Mouse (Mus musculus) midbrain, embryonic 15.5 days (tissue): Measurements from ENCODE around the gene Bnc2. TPM values are rescaled to one million over a fixed set of nuclear protein-coding genes. Genes with fewer than 3 reads are reported as not detected.

Experiments used
- ATAC-seq: fragments of 200-750 bp; cut with Nextera tagmentation; replicated peaks from 2 replicates; pipeline ENCODE4 v1.8.0; 2017; ENCODE audit warnings: moderate TSS enrichment
- H3K27ac ChIP-seq: fragments of 300-500 bp; sonication (generic); 2 replicates; pipeline ENCODE4 v1.5.1; 2015; ENCODE audit warnings: mild to moderate bottlenecking, inconsistent platforms
- H3K27me3 ChIP-seq: fragments of 300-500 bp; sonication (generic); replicated peaks from 2 replicates; pipeline ENCODE4 v1.6.1; 2015; ENCODE audit warnings: inconsistent platforms
- H3K36me3 ChIP-seq: fragments of 300-500 bp; sonication (generic); replicated peaks from 2 replicates; pipeline ENCODE4 v1.6.1; 2015; ENCODE audit warnings: inconsistent platforms
- H3K4me1 ChIP-seq: fragments of 300-500 bp; sonication (generic); 2 replicates; pipeline ENCODE4 v1.6.1; 2015; ENCODE audit warnings: inconsistent platforms
- H3K4me2 ChIP-seq: fragments of 300-500 bp; sonication (generic); 2 replicates; pipeline ENCODE4 v1.6.1; 2015; ENCODE audit warnings: inconsistent platforms, mild to moderate bottlenecking, moderate library complexity
- H3K4me3 ChIP-seq: fragments of 300-500 bp; sonication (generic); 2 replicates; pipeline ENCODE4 v1.5.1; 2015; ENCODE audit warnings: mild to moderate bottlenecking, inconsistent platforms
- H3K9ac ChIP-seq: fragments of 300-500 bp; sonication (generic); 2 replicates; pipeline ENCODE4 v1.6.1; 2015; ENCODE audit warnings: mild to moderate bottlenecking, inconsistent platforms
- H3K9me3 ChIP-seq: fragments of 300-500 bp; sonication (generic); 2 replicates; pipeline ENCODE4 v1.6.1; 2016; ENCODE audit warnings: inconsistent platforms
- WGBS: fragments of 180-500 bp; shearing (Covaris S2); methylation state at CpG from one replicate; pipeline ENCODE4 v1.1.7; 2015; ENCODE audit warnings: mixed read lengths; 5-methylcytosine and 5-hydroxymethylcytosine counted together
- polyA plus RNA-seq: library from polyadenylated mRNA; unstranded; fragments of >200 nt; fragmentation: Nextera tagmentation; extraction: Ambion mirVana; gene quantifications from 2 replicates; pipeline ENCODE4 v1.2.1, GENCODE M21; 2015

Bnc2 gene
- polyA plus RNA-seq, 1 experiment from 2014 or later: 35.7 TPM

GRCm38 (mm10) chr4:84623312-84623711, 51.8 kb downstream of the Bnc2 start:
- no peak overlapping the region for H3K27ac ChIP-seq
- no peak for ATAC-seq
- H3K4me1 ChIP-seq: no peaks in the 10 kb centered on the region
- no peak overlapping the region for H3K9ac ChIP-seq
- no peaks in the 10 kb centered on the region for H3K27me3 ChIP-seq
- WGBS: 46% methylated on average over 5 of the region's 5 CpGs
- H3K36me3 ChIP-seq: no peaks in the 10 kb centered on the region
- H3K4me3 ChIP-seq: no peak overlapping the region
- H3K4me2 ChIP-seq: no peak overlapping the region
- H3K9me3 ChIP-seq: no peaks in the 10 kb centered on the region

- H3K4me2 ChIP-seq: no peak overlapping the region
- H3K36me3 ChIP-seq: no peaks in the 10 kb centered on the region
- H3K27ac ChIP-seq: no peak overlapping the region
- WGBS: 93% methylated on average over 3 of the region's 3 CpGs
- no peaks in the 10 kb centered on the region for H3K9me3 ChIP-seq
- no peaks in the 10 kb centered on the region for H3K4me1 ChIP-seq
- H3K9ac ChIP-seq: no peak overlapping the region
- H3K27me3 ChIP-seq: no peaks in the 10 kb centered on the region
- no peak for ATAC-seq
- no peak overlapping the region for H3K4me3 ChIP-seq
Observed at GRCm38 (mm10) chr4:84621785-84622184, 53.3 kb downstream of the Bnc2 start.

- Histone ChIP-seq H3K36me3 (no peaks in the 10 kb centered on the region), H3K27me3 (no peaks in the 10 kb centered on the region), H3K4me3 (no peak overlapping the region), H3K9ac (no peak overlapping the region), H3K9me3 (no peaks in the 10 kb centered on the region), H3K4me1 (no peaks in the 10 kb centered on the region), H3K4me2 (no peak overlapping the region), H3K27ac (no peak overlapping the region)
- ATAC-seq: no peak
- WGBS: 90% methylated on average over 4 of the region's 4 CpGs
Observed at GRCm38 (mm10) chr4:84609861-84610260, 65.2 kb downstream of the Bnc2 start.

GRCm38 (mm10) chr4:84604461-84604860, 70.6 kb downstream of the Bnc2 start:
- no peaks in the 10 kb centered on the region for H3K9me3 ChIP-seq
- no peak overlapping the region for H3K4me2 ChIP-seq
- H3K4me1 ChIP-seq: no peaks in the 10 kb centered on the region
- no peaks in the 10 kb centered on the region for H3K27me3 ChIP-seq
- 83% methylated on average over 1 of the region's 1 CpGs for WGBS
- H3K36me3 ChIP-seq: no peaks in the 10 kb centered on the region
- no peak for ATAC-seq
- no peak overlapping the region for H3K9ac ChIP-seq
- no peak overlapping the region for H3K4me3 ChIP-seq
- H3K27ac ChIP-seq: no peak overlapping the region

- Histone ChIP-seq H3K36me3 (no peaks in the 10 kb centered on the region), H3K4me1 (no peaks in the 10 kb centered on the region), H3K27me3 (no peaks in the 10 kb centered on the region), H3K4me2 (no peak overlapping the region), H3K27ac (no peak overlapping the region), H3K9me3 (no peaks in the 10 kb centered on the region), H3K9ac (no peak overlapping the region), H3K4me3 (no peak overlapping the region)
- ATAC-seq: no peak
- WGBS: 59% methylated on average over 6 of the region's 6 CpGs
Observed at GRCm38 (mm10) chr4:84580260-84580952, 94.7 kb downstream of the Bnc2 start.

GRCm38 (mm10) chr4:84578296-84578695, 96.8 kb downstream of the Bnc2 start:
- H3K4me2 ChIP-seq: no peak overlapping the region
- ATAC-seq: no peak
- WGBS: 93% methylated on average over 1 of the region's 1 CpGs

GRCm38 (mm10) chr4:84566123-84566522, 109.0 kb downstream of the Bnc2 start:
- Histone ChIP-seq H3K4me2 (no peak overlapping the region), H3K4me1 (no peaks in the 10 kb centered on the region), H3K27me3 (no peaks in the 10 kb centered on the region), H3K36me3 (no peaks in the 10 kb centered on the region), H3K4me3 (no peak overlapping the region), H3K9ac (no peak overlapping the region), H3K9me3 (no peaks in the 10 kb centered on the region), H3K27ac (no peak overlapping the region)
- ATAC-seq: no peak
- WGBS: 62% methylated on average over 8 of the region's 8 CpGs

More at GRCm38 (mm10) chr4:84578296-84578695, 96.8 kb downstream of the Bnc2 start:
- Histone ChIP-seq H3K4me1 (no peaks in the 10 kb centered on the region), H3K27ac (no peak overlapping the region), H3K9me3 (no peaks in the 10 kb centered on the region), H3K9ac (no peak overlapping the region), H3K36me3 (no peaks in the 10 kb centered on the region), H3K4me3 (no peak overlapping the region), H3K27me3 (no peaks in the 10 kb centered on the region)

GRCm38 (mm10) chr4:84545204-84545871, 129.7 kb downstream of the Bnc2 start:
- peak; percentile 83 for ATAC-seq
- H3K9ac ChIP-seq: peak overlapping the region; percentile 33
- peak overlapping the region; percentile 48 for H3K4me3 ChIP-seq
- H3K27me3 ChIP-seq: peaks cover 23% of the 10 kb centered on the region
- H3K27ac ChIP-seq: peak overlapping the region; percentile 73
- peak overlapping the region; percentile 90 for H3K4me2 ChIP-seq
- no peaks in the 10 kb centered on the region for H3K9me3 ChIP-seq
- WGBS: under 1% methylated on average over 61 of the region's 62 CpGs
- no peaks in the 10 kb centered on the region for H3K36me3 ChIP-seq
- H3K4me1 ChIP-seq: peaks cover 20% of the 10 kb centered on the region

- WGBS: 35% methylated on average over 2 of the region's 2 CpGs
- no peak for ATAC-seq
- peaks cover 20% of the 10 kb centered on the region for H3K4me1 ChIP-seq
- no peaks in the 10 kb centered on the region for H3K9me3 ChIP-seq
- H3K36me3 ChIP-seq: no peaks in the 10 kb centered on the region
- H3K4me3 ChIP-seq: peak overlapping the region; percentile 48
- peaks cover 27% of the 10 kb centered on the region for H3K27me3 ChIP-seq
- H3K9ac ChIP-seq: no peak overlapping the region
- peak overlapping the region; percentile 90 for H3K4me2 ChIP-seq
- H3K27ac ChIP-seq: 0 out of 2 replicates have a peak overlapping the region, but pooled peaks have one; percentile 11
Observed at GRCm38 (mm10) chr4:84544646-84545045, 130.4 kb downstream of the Bnc2 start.

GRCm38 (mm10) chr4:84540531-84540930, 134.5 kb downstream of the Bnc2 start:
- Histone ChIP-seq H3K4me3 (no peak overlapping the region), H3K4me2 (no peak overlapping the region), H3K4me1 (peaks cover 4% of the 10 kb centered on the region; the same call in 1 of the 2 replicates), H3K9ac (no peak overlapping the region), H3K36me3 (no peaks in the 10 kb centered on the region), H3K9me3 (no peaks in the 10 kb centered on the region), H3K27ac (no peak overlapping the region), H3K27me3 (peaks cover 20% of the 10 kb centered on the region)
- WGBS: 77% methylated on average over 6 of the region's 6 CpGs
- no peak for ATAC-seq

- Histone ChIP-seq H3K27ac (no peak overlapping the region), H3K36me3 (no peaks in the 10 kb centered on the region), H3K9ac (no peak overlapping the region), H3K4me3 (no peak overlapping the region), H3K4me1 (no peaks in the 10 kb centered on the region), H3K4me2 (no peak overlapping the region), H3K27me3 (peaks cover 15% of the 10 kb centered on the region), H3K9me3 (no peaks in the 10 kb centered on the region)
- WGBS: 85% methylated on average over 8 of the region's 8 CpGs
- no peak for ATAC-seq
Observed at GRCm38 (mm10) chr4:84539396-84539795, 135.7 kb downstream of the Bnc2 start.

- Histone ChIP-seq H3K9me3 (no peaks in the 10 kb centered on the region), H3K4me1 (peaks cover 17% of the 10 kb centered on the region), H3K27ac (no peak overlapping the region), H3K36me3 (no peaks in the 10 kb centered on the region), H3K4me2 (no peak overlapping the region), H3K27me3 (no peaks in the 10 kb centered on the region), H3K4me3 (no peak overlapping the region), H3K9ac (no peak overlapping the region)
- 52% methylated on average over 11 of the region's 11 CpGs for WGBS
- peak; percentile 83 for ATAC-seq
Observed at GRCm38 (mm10) chr4:84528886-84529789, 145.9 kb downstream of the Bnc2 start.
